Mouse (Mus musculus) CH12.LX (cell line): ENCODE results near the gene Frmd5.

Experiments
- CHD2 ChIP-seq: IDR thresholded peaks from 2 replicates; pipeline ENCODE4 v1.6.1; 2011; ENCODE audit warnings: low read length, improper control_type of control experiment
- CTCF ChIP-seq, 2 experiments: IDR thresholded peaks in 1 of 2; conservative IDR thresholded peaks in 1 of 2; 2 replicates each; pipeline ENCODE4 v1.5.1; 2011 to 2012; ENCODE audit warnings: low read depth in 2 of 2, low read length in 2 of 2, improper control_type of control experiment in 1 of 2, inconsistent platforms in 1 of 2, mild to moderate bottlenecking in 1 of 2, moderate library complexity in 1 of 2
- E2F4 ChIP-seq: IDR thresholded peaks from 2 replicates; pipeline ENCODE4 v1.6.1; 2011; ENCODE audit warnings: low read depth, low read length, improper control_type of control experiment; ENCODE audit not compliant: insufficient replicate concordance
- EP300 ChIP-seq: IDR thresholded peaks from 2 replicates; pipeline ENCODE4 v1.6.1; 2011; ENCODE audit warnings: low read length, improper control_type of control experiment
- JUND ChIP-seq: conservative IDR thresholded peaks from 2 replicates; pipeline ENCODE4 v1.6.1; 2011; ENCODE audit warnings: low read depth, low read length, improper control_type of control experiment
- MYC ChIP-seq: IDR thresholded peaks from 2 replicates; pipeline ENCODE4 v1.6.1; 2011; ENCODE audit warnings: low read depth, mild to moderate bottlenecking, improper control_type of control experiment, low read length
- NRF1 ChIP-seq: IDR thresholded peaks from 2 replicates; pipeline ENCODE4 v1.6.1; 2014; ENCODE audit warnings: low read depth, mild to moderate bottlenecking, inconsistent platforms, low read length, improper control_type of control experiment, moderate library complexity
- POLR2A ChIP-seq: IDR thresholded peaks from 2 replicates; pipeline ENCODE4 v1.6.1; 2011; ENCODE audit warnings: low read depth, mild to moderate bottlenecking, improper control_type of control experiment, low read length
- RCOR1 ChIP-seq: conservative IDR thresholded peaks from 2 replicates; pipeline ENCODE4 v1.6.1; 2012; ENCODE audit warnings: low read depth, mild to moderate bottlenecking, inconsistent platforms, low read length, improper control_type of control experiment
- SMC3 ChIP-seq: IDR thresholded peaks from 2 replicates; pipeline ENCODE4 v1.6.1; 2011; ENCODE audit warnings: low read depth, low read length, improper control_type of control experiment
- UBTF ChIP-seq: IDR thresholded peaks from 2 replicates; pipeline ENCODE4 v1.6.1; 2012; ENCODE audit warnings: low read depth, mild to moderate bottlenecking, inconsistent platforms, low read length, improper control_type of control experiment, moderate library complexity
- USF1 ChIP-seq: IDR thresholded peaks from 2 replicates; pipeline ENCODE4 v1.6.1; 2014; ENCODE audit warnings: low read depth, mild to moderate bottlenecking, inconsistent platforms, low read length, improper control_type of control experiment
- ZC3H11A ChIP-seq: IDR thresholded peaks from 2 replicates; pipeline ENCODE4 v1.6.1; 2012; ENCODE audit warnings: low read depth, mild to moderate bottlenecking, inconsistent platforms, low read length, improper control_type of control experiment
- ZMIZ1 ChIP-seq: IDR thresholded peaks from 2 replicates; pipeline ENCODE4 v1.6.1; 2012; ENCODE audit warnings: low read depth, mild to moderate bottlenecking, inconsistent platforms, low read length, improper control_type of control experiment

- no peak for TF ChIP-seq UBTF
- TF ChIP-seq CTCF (conservative IDR thresholded peaks at IDR 0.05 in 1 of 2, IDR thresholded peaks at IDR 0.05 in 1 of 2; ENCODE audit: low read depth in 2 of 2, low read length in 2 of 2): peak in 1 of 2 experiments; percentile 11; a peak in 1 of 4 replicates
- TF ChIP-seq POLR2A: no peak
- TF ChIP-seq CHD2: no peak
- no peak for TF ChIP-seq EP300
- TF ChIP-seq ZC3H11A: no peak
- TF ChIP-seq JUND: no peak
- no peak for TF ChIP-seq E2F4
- TF ChIP-seq SMC3: no peak
- TF ChIP-seq USF1: no peak
- TF ChIP-seq MYC: no peak
- no peak for TF ChIP-seq NRF1
- no peak for TF ChIP-seq ZMIZ1
- TF ChIP-seq RCOR1: no peak
These were observed 210.3 kb downstream of the Frmd5 start for GRCm38 (mm10) chr2:121596621-121597020.
